Mouse (Mus musculus) CD8-positive naive resting alpha-beta T cell, adult 2 months (primary cell): Measurements from ENCODE around the gene Dnajb2.
"Not testable (repeated sequence)": the region's sequence is repeated elsewhere in the genome, so short reads cannot be mapped to it uniquely, and the experiment has no call there.

Source experiments
- DNase-seq, 2 experiments: peaks; one replicate each; pipeline ENCODE4 v3.0.0; 2022; ENCODE audit warnings: low read depth in 2 of 2, low spot score in 2 of 2

The Dnajb2 gene

GRCm38 (mm10) chr1:75218227-75219001 lies 17.8 kb upstream of the Dnajb2 start:
- DNase-seq, result peak; percentile 49 to 57

DNA sequence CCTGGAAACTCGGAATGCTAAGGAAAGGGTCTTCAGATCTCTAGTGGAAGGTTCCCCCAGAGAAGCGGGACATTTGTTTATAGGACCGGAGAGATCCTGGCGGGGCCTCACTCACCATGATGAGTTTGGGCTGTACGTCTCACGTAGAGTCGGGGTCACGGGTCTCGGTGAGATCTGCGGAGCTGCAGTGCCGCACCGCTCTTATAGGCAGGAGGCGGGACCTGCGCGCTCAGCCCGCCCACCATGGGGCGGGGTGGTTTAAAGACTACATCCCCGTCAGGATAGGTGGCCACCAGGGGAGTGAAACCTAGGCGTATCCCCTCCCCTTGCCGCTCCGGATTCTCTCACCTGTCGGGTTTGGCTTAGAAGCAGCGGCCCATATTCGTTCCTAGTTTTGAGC lies 17.1 kb upstream of the Dnajb2 start:
- DNase-seq, result peak; percentile 97 to 99

DNA sequence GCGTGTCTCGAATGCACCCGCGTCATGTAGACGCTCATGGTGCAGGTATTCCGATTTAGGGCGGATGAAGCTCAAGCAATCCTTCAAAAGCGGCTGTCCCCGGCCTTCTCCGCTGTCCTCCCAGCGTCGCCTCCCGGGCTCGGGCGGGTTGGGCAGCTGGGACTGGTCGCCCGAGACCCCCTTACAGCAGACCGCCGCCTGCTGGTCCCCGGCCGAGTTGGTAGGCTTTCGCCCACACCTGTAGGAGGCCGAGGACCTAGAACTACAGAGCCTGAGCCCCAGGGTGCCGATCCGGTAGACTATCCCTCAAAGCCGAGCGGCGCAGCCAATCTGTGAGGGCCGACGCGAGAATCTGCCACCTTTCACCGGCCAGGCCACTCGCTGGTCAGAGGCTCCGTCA lies 16.7 kb upstream of the Dnajb2 start, which contains the start of gene Tuba4a:
TSS of gene Tuba4a (minus strand) at position 335 of the 400 bp plus-strand sequence.
- no peak for DNase-seq

- DNase-seq, result no peak
Observed at GRCm38 (mm10) chr1:75221538-75221937, 14.7 kb upstream of the Dnajb2 start.

DNA sequence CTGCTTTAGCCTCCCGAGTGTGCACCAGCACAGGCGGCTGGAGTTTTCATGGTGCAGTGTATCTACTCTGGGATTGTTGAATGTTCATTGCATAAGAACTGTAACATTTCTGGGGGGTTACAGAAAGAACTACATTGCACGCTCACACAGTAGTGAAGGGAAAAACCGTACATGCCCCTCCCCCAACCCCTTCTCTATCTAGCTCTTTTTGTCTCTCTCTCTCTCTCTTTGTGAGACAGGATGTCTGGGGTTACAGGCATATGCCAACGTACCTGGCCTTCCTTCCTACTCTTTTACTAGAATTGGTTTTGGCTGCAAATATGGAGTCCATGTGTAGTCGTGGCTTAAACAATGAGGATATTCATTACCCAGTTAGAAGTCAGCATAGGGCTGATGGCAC lies 13.3 kb upstream of the Dnajb2 start:
- no peak for DNase-seq

DNA sequence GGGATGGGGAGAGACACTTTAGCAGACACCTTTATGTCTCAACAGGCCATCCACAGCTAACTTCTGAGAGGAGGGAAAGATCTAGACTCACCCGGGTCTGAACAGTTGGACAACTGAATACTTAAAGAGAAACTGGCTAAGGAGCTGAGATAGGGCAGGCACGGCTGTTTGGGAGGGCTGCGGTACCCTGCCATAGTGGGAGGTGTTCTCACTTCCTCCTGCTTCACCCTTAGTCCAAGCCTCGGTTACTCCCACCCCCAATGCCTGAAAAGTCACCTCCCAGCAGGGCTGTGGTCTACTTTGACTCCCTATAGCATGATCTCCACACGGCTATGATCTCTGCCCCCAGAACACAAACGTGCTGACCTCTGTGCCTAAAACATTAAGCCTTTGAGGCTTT lies 12.7 kb upstream of the Dnajb2 start:
- no peak for DNase-seq

DNA sequence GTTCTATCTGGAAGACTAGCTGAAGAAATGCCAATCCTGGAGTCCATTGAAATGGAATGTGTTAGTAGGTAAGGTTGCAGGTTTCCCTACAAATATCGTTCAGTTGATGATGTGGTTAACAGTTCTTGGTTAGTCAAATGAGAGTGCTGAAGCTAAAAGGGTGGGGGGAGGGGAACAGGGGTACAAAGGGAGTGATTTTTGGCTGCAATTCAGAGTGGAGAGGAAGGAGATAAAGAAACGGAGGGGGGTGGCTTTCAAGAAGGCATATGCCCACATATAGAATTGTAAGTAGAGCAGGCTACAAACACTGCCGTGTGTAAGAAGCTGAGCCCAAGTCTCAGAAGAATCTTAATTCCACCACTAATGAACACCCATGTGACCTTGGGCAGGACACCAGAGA lies 10.7 kb upstream of the Dnajb2 start:
- DNase-seq, result no peak

GRCm38 (mm10) chr1:75226138-75226537 lies 10.1 kb upstream of the Dnajb2 start:
- no peak for DNase-seq

DNA sequence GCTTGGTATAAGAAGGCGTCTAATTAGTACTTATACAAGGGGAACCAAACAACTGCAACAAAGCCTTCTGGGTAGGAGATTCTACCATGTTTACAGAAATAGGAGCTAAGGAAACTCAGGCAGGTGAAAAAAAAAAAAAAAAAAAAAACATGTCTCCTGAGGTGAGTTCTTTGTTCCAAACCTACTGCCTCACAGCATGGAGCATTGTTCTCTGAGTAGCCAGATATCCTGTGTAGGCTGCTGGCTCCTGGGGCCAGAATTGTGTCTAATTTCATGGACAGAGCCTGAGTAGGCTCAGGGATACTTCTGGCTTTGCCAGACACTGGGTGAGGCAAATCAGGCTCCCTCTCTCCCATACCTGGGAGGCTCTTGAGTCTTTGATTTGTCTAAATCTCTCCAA lies 8.6 kb upstream of the Dnajb2 start:
- no peak for DNase-seq

DNA sequence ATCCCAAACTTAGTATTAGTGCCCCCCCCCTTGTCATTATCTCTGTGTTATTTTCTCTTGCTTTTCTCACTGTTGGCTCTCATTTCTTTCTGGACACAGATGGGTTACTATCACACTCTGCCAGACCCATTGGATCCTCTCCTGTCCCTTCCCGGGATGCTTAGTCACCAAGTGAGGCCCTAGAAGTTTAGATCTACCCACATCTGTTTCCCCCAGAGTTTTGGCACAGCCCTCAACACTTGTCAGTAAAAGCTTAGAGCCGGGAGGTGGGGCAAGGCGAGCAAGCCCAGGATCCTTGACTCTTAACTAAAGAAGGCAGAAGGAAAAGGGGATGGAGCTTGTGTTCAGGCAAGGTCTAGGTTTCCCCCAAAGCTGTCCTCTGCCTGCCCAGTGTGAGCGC lies 7.0 kb upstream of the Dnajb2 start:
- DNase-seq, result no peak

DNA sequence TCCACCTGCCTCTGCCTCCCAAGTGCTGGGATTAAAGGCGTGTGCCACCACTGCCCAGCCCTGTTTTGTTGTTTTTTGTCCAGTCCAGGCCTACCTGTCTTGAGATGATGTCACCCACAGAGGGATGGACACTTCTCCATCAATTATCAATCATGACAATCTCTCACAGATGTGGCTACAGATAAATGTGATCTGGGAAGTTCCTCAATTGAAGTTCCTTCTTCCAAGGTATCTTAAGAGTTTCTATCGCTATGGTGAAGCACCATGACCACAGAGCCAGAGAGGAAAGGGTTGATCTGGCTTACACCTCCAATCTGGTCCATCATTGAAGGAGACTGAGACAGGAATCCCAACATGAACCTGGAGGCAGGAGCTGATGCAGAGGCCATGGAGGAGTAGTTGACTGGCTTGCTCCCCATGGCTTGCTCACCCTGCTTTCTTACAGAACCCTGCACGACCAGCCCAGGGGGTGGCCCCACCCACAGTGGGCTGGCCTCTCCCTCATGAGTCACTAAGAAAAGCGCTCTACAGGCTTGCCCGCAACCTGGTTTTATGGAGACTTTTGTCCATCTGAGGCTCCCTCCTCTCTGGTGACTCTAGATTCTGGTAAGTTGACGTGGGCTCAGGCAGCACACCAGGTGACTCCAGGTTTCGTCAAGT lies 5.7 kb upstream of the Dnajb2 start:
- no peak for DNase-seq

DNA sequence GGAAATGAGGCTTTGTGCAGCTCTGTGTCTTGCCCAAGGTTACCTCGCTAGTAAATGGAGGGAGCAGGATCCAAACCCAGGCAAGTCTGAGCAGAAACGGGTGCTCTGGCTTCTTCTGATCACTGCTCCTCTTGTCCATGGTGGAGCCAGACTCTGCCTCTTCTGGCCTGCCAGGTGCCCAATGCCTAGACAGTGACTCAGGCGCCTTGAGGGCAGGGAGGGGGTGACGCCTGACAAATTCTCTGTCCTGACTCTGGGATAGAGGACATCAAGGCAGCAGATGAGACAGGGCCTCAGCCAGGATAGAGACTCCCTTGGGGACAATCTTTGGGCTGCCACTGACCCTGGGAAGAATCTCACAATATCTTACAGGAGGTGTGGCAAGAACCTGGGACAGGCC lies 5.0 kb upstream of the Dnajb2 start:
- no peak for DNase-seq

DNA sequence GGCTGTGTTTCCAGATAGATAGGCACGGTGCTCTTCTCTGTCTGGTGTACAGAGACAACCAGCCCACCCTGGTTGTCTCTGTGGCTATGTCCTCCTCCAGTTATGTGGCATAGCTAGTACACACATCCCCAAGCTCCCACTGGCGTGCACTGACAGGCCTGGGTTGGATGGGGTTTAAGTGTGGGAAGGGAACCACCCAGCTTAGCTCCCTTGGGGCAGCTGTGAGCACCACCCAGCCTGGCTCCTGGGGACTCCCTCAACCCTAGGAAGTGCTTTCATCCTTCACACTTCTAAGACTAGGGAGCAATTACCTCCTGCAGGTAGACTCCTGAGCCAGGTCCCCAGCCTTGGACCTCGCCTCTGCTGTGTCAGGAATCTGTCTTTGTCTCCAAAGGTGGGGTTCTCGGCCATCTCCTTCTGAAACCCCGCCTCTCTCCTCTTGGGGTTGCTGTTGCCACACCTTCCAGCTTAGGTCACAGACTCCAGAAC lies 4.5 kb upstream of the Dnajb2 start, which contains the start of gene A630095N17Rik:
TSS of gene A630095N17Rik (minus strand) at position 439 of the 489 bp plus-strand sequence.
- no peak for DNase-seq

GRCm38 (mm10) chr1:75232489-75232888 lies 3.7 kb upstream of the Dnajb2 start:
- not testable (repeated sequence) for DNase-seq

DNA sequence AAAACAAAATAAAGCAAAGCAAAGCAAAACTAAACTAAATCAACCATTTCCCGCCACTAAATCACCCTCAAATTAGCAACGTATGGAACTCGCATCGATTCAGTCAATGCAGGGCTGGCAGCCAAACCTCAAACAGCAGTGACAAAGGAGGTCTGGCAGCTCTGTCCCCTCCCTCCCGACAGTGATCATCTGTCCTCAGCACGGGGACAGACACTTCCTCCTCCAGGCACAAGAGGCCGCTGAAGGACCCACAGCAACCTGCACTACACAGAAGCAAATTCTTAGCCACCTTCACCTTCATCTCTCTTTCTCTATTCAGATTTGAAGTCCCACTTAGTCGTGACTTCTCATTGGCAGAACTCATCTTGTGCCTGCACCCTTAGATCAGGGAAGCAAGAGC lies 1.6 kb upstream of the Dnajb2 start:
- DNase-seq, result peak; percentile 64 to 69

GRCm38 (mm10) chr1:75239591-75239990 lies 3.4 kb downstream of the Dnajb2 start:
- DNase-seq, result no peak

DNA sequence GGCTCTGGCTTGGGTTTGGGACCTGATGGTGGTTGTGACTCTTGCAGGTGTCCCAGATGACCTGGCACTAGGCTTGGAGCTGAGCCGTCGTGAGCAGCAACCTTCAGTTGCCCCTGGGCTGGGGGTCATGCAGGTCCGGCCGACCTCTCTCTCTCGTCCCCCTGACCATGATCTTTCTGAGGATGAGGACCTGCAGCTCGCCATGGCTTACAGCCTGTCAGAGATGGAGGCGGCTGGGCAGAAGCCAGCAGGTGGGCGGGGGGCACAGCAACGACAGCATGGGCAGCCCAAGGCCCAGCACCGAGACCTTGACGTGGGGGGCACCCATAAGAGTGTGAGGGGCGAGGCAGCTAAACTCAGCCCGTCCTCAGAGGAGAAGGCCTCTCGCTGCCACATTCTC lies 7.2 kb downstream of the Dnajb2 start:
- DNase-seq, result no peak

DNA sequence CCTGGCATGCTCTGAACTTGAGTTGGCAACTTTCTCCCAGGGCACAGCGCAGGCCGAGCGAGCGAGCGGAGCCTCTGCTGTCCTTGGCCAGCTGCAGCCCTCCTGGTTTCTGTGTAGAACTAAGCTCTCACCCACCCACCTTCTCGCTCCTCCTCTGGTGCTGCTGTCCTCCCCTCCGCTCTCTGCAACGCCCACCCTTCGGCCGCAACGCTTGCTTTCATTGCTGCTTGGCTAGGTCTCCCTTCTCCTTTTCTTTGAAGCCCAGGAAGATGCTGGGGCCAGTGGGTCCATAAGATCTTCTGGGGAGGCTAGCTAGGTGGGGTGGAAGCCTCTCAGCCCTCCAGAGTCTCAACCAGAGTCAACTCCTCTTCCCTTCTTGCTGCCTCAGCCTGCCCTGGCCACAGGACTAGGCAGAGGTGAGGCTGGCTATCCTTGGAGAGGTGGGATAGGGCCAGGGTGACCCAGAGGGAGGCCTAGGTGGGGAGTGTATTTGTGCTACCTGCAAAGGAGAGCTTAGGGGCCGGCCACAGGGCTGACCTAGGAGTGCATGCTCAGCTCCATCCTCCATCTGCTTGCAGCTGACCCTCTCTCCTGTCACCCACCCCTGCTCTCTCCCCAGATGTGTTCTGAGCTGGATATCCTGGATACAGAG lies 8.1 kb downstream of the Dnajb2 start:
- DNase-seq, result no peak

- no peak for DNase-seq
Observed at GRCm38 (mm10) chr1:75244836-75245235, 8.6 kb downstream of the Dnajb2 start.

DNA sequence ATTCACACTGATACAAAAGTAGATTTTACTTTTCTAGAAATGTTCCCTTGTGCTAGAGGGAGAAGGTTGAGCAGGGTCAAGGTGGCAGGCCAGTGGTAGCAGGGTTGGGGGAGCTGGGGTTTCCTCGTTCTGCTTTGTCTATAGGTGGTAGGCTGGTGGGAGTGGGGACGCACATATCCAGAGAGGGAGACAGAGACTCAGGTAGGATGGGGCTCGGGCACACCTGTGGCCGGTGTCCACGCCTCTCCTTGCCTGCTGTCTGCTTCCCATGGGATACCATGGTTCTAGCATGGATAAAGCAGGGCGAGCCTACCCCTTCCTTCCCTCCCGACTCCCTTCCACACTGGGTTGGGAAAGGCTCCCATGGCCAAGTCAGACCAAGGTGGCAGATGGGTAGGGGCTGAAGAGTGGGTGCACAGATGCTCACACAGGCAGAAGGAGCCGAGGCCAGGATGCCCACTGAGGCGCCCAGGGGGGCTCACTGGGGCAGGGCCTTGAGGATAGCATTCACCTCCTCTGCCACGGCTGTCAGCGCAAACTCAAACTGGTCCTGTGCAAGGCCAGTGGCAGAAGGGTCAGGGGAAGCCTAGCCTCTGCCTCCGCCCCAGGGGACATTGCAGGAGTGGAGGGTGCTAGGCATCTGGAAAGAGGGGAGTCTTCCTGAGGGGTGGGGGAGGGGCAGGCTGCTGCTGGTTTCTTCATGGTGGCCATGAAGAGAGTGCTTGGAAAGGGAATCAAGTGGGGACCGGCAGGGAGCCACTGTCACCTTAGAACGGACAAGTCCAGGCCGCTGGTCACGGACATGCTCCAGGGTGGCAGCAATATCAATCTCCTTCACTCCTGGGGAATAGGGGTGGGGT lies 11.1 kb downstream of the Dnajb2 start:
- DNase-seq, result no peak
